Mouse (Mus musculus): ENCODE data around the gene 9530003J23Rik. TPM values are rescaled to one million over a fixed set of nuclear protein-coding genes. Genes with fewer than 3 reads are reported as not detected.

The 9530003J23Rik gene
- total RNA-seq, 2 experiments from 2014 or later: not detected

DNA sequence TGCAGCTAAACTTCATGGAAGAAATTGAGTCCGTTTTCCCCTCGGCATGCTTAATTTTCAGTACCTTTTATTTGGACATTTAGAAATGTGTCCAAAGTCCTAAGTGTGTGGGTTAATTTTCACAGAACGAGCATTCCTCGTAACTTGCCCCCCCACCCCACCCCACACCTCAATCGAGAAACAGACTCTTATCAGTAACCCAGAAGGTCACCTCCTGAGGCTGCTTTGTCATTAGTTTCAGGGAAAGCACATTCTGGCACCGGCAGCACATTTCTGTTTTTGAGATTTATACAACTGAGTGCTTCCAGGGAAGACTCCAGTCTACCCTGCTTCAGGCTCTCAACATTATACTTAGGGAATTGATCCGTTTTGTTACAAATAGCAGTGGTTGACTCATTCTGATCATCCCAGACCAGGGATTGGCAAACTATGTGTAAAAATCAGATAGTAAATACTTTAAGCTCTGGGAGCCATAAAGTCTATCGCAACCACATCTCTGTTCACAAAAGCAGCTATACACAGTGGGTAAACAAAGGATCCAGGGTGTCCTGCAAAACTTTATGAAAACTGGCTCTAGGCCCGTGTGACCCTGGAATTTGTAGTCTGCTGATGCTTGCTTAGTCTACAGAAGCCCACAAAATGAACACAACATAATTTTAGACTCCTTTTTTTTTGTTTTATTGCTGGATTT, 53.0 kb downstream of the 9530003J23Rik start:
- DNase-seq (ENCODE audit: low spot score): no peak

Other genes with a start within 250 kb of the 9530003J23Rik start
- gene Lrrc10, start 193.4 kb downstream of the 9530003J23Rik start, total RNA-seq (2021): under 1 TPM in 1 of 2 experiments, not detected in 1; 0.37 TPM
- gene Cct2, start 174.9 kb downstream of the 9530003J23Rik start, total RNA-seq (2021): 100 to 1,000 TPM; 110 to 112 TPM
- 1 to 10 TPM; 9.1 to 9.2 TPM for gene Frs2, start 90.2 kb downstream of the 9530003J23Rik start, total RNA-seq (2021)
- 10 to 100 TPM; 14.4 to 15.1 TPM for gene Yeats4, start 14.2 kb downstream of the 9530003J23Rik start, total RNA-seq (2021)
- gene Lyz2, start 43.6 kb upstream of the 9530003J23Rik start, total RNA-seq (2021): 10 to 100 TPM; 28.7 to 48.4 TPM
- gene Lyz1, start 54.2 kb upstream of the 9530003J23Rik start, total RNA-seq (2021): 1 to 10 TPM; 3.9 to 6.6 TPM
- gene Cpsf6, start 141.3 kb upstream of the 9530003J23Rik start, total RNA-seq (2021): 10 to 100 TPM; 18.1 to 22.0 TPM

Data from gastrocnemius, adult 18-20 months (tissue).